Mouse (Mus musculus): ENCODE measurements around the gene Cpm. TPM values are rescaled to one million over a fixed set of nuclear protein-coding genes. Genes with fewer than 3 reads are reported as not detected.

Cpm gene
- polyA plus RNA-seq, 1 experiment from 2014 or later: 49.3 TPM

- H3K9me3 ChIP-seq: no peaks in the 10 kb centered on the region
Measured at GRCm38 (mm10) chr10:117689297-117690100, 60.2 kb downstream of the Cpm start.

GRCm38 (mm10) chr10:117690101-117690352, 60.7 kb downstream of the Cpm start:
- Histone ChIP-seq H3K4me2 (no peak overlapping the region), H3K9me3 (no peaks in the 10 kb centered on the region), H3K9ac (no peak overlapping the region), H3K4me3 (no peak overlapping the region), H3K36me3 (peaks cover 65% of the 10 kb centered on the region), H3K27me3 (no peaks in the 10 kb centered on the region), H3K4me1 (no peaks in the 10 kb centered on the region), H3K27ac (no peak overlapping the region)
- no peak for ATAC-seq (ENCODE audit: borderline replicate concordance, extremely low read depth, low FRiP score, low TSS enrichment)
- 73% methylated on average over 2 of the region's 2 CpGs for WGBS

More at GRCm38 (mm10) chr10:117689297-117690100, 60.2 kb downstream of the Cpm start:
- ATAC-seq (ENCODE audit: borderline replicate concordance, extremely low read depth, low FRiP score, low TSS enrichment): no peak
- no peak overlapping the region for H3K9ac ChIP-seq
- H3K4me3 ChIP-seq: no peak overlapping the region
- no peak overlapping the region for H3K4me2 ChIP-seq
- no peak overlapping the region for H3K27ac ChIP-seq
- H3K36me3 ChIP-seq: peaks cover 60% of the 10 kb centered on the region
- no peaks in the 10 kb centered on the region for H3K27me3 ChIP-seq
- 93% methylated on average over 11 of the region's 11 CpGs for WGBS
- no peaks in the 10 kb centered on the region for H3K4me1 ChIP-seq

- H3K4me3 ChIP-seq: no peak overlapping the region
- no peak for ATAC-seq (ENCODE audit: borderline replicate concordance, extremely low read depth, low FRiP score, low TSS enrichment)
- H3K27ac ChIP-seq: no peak overlapping the region
- no peak overlapping the region for H3K4me2 ChIP-seq
- no peaks in the 10 kb centered on the region for H3K9me3 ChIP-seq
- 94% methylated on average over 3 of the region's 3 CpGs for WGBS
- no peak overlapping the region for H3K9ac ChIP-seq
- H3K4me1 ChIP-seq: no peaks in the 10 kb centered on the region
- H3K36me3 ChIP-seq: peaks cover 74% of the 10 kb centered on the region
- H3K27me3 ChIP-seq: no peaks in the 10 kb centered on the region
Measured at GRCm38 (mm10) chr10:117690770-117691296, 61.5 kb downstream of the Cpm start.

- no peak overlapping the region for H3K27ac ChIP-seq
- ATAC-seq (ENCODE audit: borderline replicate concordance, extremely low read depth, low FRiP score, low TSS enrichment): no peak
- no peak overlapping the region for H3K9ac ChIP-seq
- H3K36me3 ChIP-seq: peaks cover 80% of the 10 kb centered on the region
- no peak overlapping the region for H3K4me3 ChIP-seq
- H3K27me3 ChIP-seq: no peaks in the 10 kb centered on the region
- H3K4me1 ChIP-seq: no peaks in the 10 kb centered on the region
- WGBS: 91% methylated on average over 10 of the region's 10 CpGs
- no peak overlapping the region for H3K4me2 ChIP-seq
- no peaks in the 10 kb centered on the region for H3K9me3 ChIP-seq
Measured at GRCm38 (mm10) chr10:117691389-117691968, 62.2 kb downstream of the Cpm start.

- Histone ChIP-seq H3K4me1 (no peaks in the 10 kb centered on the region), H3K4me3 (no peak overlapping the region), H3K9me3 (no peaks in the 10 kb centered on the region), H3K36me3 (peaks cover 87% of the 10 kb centered on the region), H3K27me3 (no peaks in the 10 kb centered on the region), H3K9ac (no peak overlapping the region), H3K4me2 (no peak overlapping the region), H3K27ac (no peak overlapping the region)
- ATAC-seq (ENCODE audit: borderline replicate concordance, extremely low read depth, low FRiP score, low TSS enrichment): no peak
Measured at GRCm38 (mm10) chr10:117692173-117692572, 62.9 kb downstream of the Cpm start.

- WGBS: 85% methylated on average over 5 of the region's 5 CpGs
- H3K4me1 ChIP-seq: no peaks in the 10 kb centered on the region
- H3K27me3 ChIP-seq: no peaks in the 10 kb centered on the region
- no peaks in the 10 kb centered on the region for H3K9me3 ChIP-seq
- H3K4me2 ChIP-seq: no peak overlapping the region
- no peak for ATAC-seq (ENCODE audit: borderline replicate concordance, extremely low read depth, low FRiP score, low TSS enrichment)
- no peak overlapping the region for H3K9ac ChIP-seq
- H3K36me3 ChIP-seq: peaks cover 91% of the 10 kb centered on the region
- H3K27ac ChIP-seq: no peak overlapping the region
- no peak overlapping the region for H3K4me3 ChIP-seq
Measured at GRCm38 (mm10) chr10:117692953-117693352, 63.7 kb downstream of the Cpm start.

- Histone ChIP-seq H3K4me1 (no peaks in the 10 kb centered on the region), H3K27ac (no peak overlapping the region), H3K4me2 (no peak overlapping the region), H3K36me3 (peaks cover 91% of the 10 kb centered on the region), H3K27me3 (no peaks in the 10 kb centered on the region), H3K4me3 (no peak overlapping the region), H3K9ac (no peak overlapping the region), H3K9me3 (no peaks in the 10 kb centered on the region)
- 95% methylated on average over 6 of the region's 6 CpGs for WGBS
- ATAC-seq (ENCODE audit: borderline replicate concordance, extremely low read depth, low FRiP score, low TSS enrichment): no peak
Measured at GRCm38 (mm10) chr10:117694255-117694953, 65.1 kb downstream of the Cpm start.

GRCm38 (mm10) chr10:117695027-117695426, 65.7 kb downstream of the Cpm start:
- no peak for ATAC-seq (ENCODE audit: borderline replicate concordance, extremely low read depth, low FRiP score, low TSS enrichment)
- no peak overlapping the region for H3K4me3 ChIP-seq
- no peaks in the 10 kb centered on the region for H3K4me1 ChIP-seq
- H3K9ac ChIP-seq: no peak overlapping the region
- H3K27ac ChIP-seq: no peak overlapping the region
- H3K4me2 ChIP-seq: no peak overlapping the region
- 89% methylated on average over 4 of the region's 4 CpGs for WGBS
- H3K27me3 ChIP-seq: no peaks in the 10 kb centered on the region
- peaks cover 92% of the 10 kb centered on the region for H3K36me3 ChIP-seq
- H3K9me3 ChIP-seq: no peaks in the 10 kb centered on the region

- no peak overlapping the region for H3K27ac ChIP-seq
- no peaks in the 10 kb centered on the region for H3K4me1 ChIP-seq
- 97% methylated on average over 4 of the region's 4 CpGs for WGBS
- H3K9me3 ChIP-seq: no peaks in the 10 kb centered on the region
- H3K27me3 ChIP-seq: no peaks in the 10 kb centered on the region
- H3K9ac ChIP-seq: no peak overlapping the region
- no peak overlapping the region for H3K4me3 ChIP-seq
- H3K4me2 ChIP-seq: no peak overlapping the region
- peaks cover 92% of the 10 kb centered on the region for H3K36me3 ChIP-seq
- ATAC-seq (ENCODE audit: borderline replicate concordance, extremely low read depth, low FRiP score, low TSS enrichment): no peak
Measured at GRCm38 (mm10) chr10:117695605-117696004, 66.3 kb downstream of the Cpm start.

GRCm38 (mm10) chr10:117696021-117696826, 66.9 kb downstream of the Cpm start:
- H3K4me1 ChIP-seq: no peaks in the 10 kb centered on the region
- H3K9me3 ChIP-seq: no peaks in the 10 kb centered on the region
- H3K27me3 ChIP-seq: no peaks in the 10 kb centered on the region
- H3K9ac ChIP-seq: no peak overlapping the region
- H3K4me2 ChIP-seq: no peak overlapping the region
- H3K27ac ChIP-seq: no peak overlapping the region
- 83% methylated on average over 8 of the region's 8 CpGs for WGBS
- H3K4me3 ChIP-seq: no peak overlapping the region
- H3K36me3 ChIP-seq: peaks cover 92% of the 10 kb centered on the region
- ATAC-seq (ENCODE audit: borderline replicate concordance, extremely low read depth, low FRiP score, low TSS enrichment): no peak

- H3K4me3 ChIP-seq: no peak overlapping the region
- no peak for ATAC-seq (ENCODE audit: borderline replicate concordance, extremely low read depth, low FRiP score, low TSS enrichment)
- H3K36me3 ChIP-seq: peaks cover 92% of the 10 kb centered on the region
- H3K27me3 ChIP-seq: no peaks in the 10 kb centered on the region
- 88% methylated on average over 6 of the region's 6 CpGs for WGBS
- H3K27ac ChIP-seq: no peak overlapping the region
- H3K9me3 ChIP-seq: no peaks in the 10 kb centered on the region
- H3K4me2 ChIP-seq: no peak overlapping the region
- no peak overlapping the region for H3K9ac ChIP-seq
- H3K4me1 ChIP-seq: no peaks in the 10 kb centered on the region
Measured at GRCm38 (mm10) chr10:117696827-117697560, 67.7 kb downstream of the Cpm start.
